Mouse (Mus musculus) lung, postnatal 0 days (tissue): Measurements from ENCODE around the gene Fibcd1. TPM values are rescaled to one million over a fixed set of nuclear protein-coding genes. Genes with fewer than 3 reads are reported as not detected.

Source experiments
- ATAC-seq: fragments of 200-750 bp; cut with Nextera tagmentation; 2 replicates; pipeline ENCODE4 v1.8.0; 2017; ENCODE audit warnings: moderate library complexity
- DNase-seq: peaks from one replicate; pipeline ENCODE4 v3.0.0-alpha.2; 2016; ENCODE audit warnings: low spot score
- H3K27ac ChIP-seq: fragments of 300-500 bp; sonication (generic); 2 replicates; pipeline ENCODE4 v1.5.1; 2014; ENCODE audit warnings: antibody characterized with exemption, mild to moderate bottlenecking, low read length, mixed read lengths
- H3K27me3 ChIP-seq: fragments of 300-500 bp; sonication (generic); replicated peaks from 2 replicates; pipeline ENCODE4 v1.6.1; 2014; ENCODE audit warnings: low read length, mixed read lengths; ENCODE audit not compliant: insufficient read depth
- H3K36me3 ChIP-seq: fragments of 300-500 bp; sonication (generic); 2 replicates; pipeline ENCODE4 v1.6.1; 2014; ENCODE audit warnings: low read length, mixed read lengths; ENCODE audit not compliant: insufficient read depth
- H3K4me1 ChIP-seq: fragments of 300-500 bp; sonication (generic); 2 replicates; pipeline ENCODE4 v1.6.1; 2014; ENCODE audit warnings: antibody characterized with exemption, low read depth, low read length, mixed read lengths; ENCODE audit not compliant: insufficient read depth
- H3K4me2 ChIP-seq: fragments of 300-500 bp; sonication (generic); replicated peaks from 2 replicates; pipeline ENCODE4 v1.6.1; 2014; ENCODE audit warnings: low read depth, mild to moderate bottlenecking, low read length, moderate library complexity, mixed read lengths
- H3K4me3 ChIP-seq: fragments of 300-500 bp; sonication (generic); 2 replicates; pipeline ENCODE4 v1.5.1; 2014; ENCODE audit warnings: low read depth, low read length
- H3K9ac ChIP-seq: fragments of 300-500 bp; sonication (generic); replicated peaks from 2 replicates; pipeline ENCODE4 v1.6.1; 2014; ENCODE audit warnings: low read depth, mild to moderate bottlenecking
- H3K9me3 ChIP-seq: fragments of 300-500 bp; sonication (generic); 2 replicates; pipeline ENCODE4 v1.6.1; 2016; ENCODE audit warnings: low read length, mixed read lengths
- CTCF ChIP-seq: IDR thresholded peaks from 2 replicates; pipeline ENCODE4 v1.5.1; 2016; ENCODE audit warnings: antibody characterized with exemption, mild to moderate bottlenecking
- EP300 ChIP-seq: IDR thresholded peaks from 2 replicates; pipeline ENCODE4 v1.6.1; 2016; ENCODE audit warnings: antibody characterized with exemption, mild to moderate bottlenecking, control low read depth
- WGBS: fragments of 180-500 bp; shearing (Covaris S2); extraction: QIAGEN DNeasy Blood & Tissue Kit; methylation state at CpG from one replicate; pipeline ENCODE4 v1.1.7; 2014; 5-methylcytosine and 5-hydroxymethylcytosine counted together
- polyA plus RNA-seq: library from polyadenylated mRNA; unstranded; fragments of >200 nt; fragmentation: Nextera tagmentation; extraction: Ambion mirVana; gene quantifications from 2 replicates; pipeline ENCODE4 v1.2.1, GENCODE M21; 2015

Gene Fibcd1
- polyA plus RNA-seq, 1 experiment from 2014 or later, result 0.08 TPM

GRCm38 (mm10) chr2:31869692-31870091 lies 23.9 kb upstream of the Fibcd1 start:
- WGBS, result 87% methylated on average over 5 of the region's 5 CpGs

DNA sequence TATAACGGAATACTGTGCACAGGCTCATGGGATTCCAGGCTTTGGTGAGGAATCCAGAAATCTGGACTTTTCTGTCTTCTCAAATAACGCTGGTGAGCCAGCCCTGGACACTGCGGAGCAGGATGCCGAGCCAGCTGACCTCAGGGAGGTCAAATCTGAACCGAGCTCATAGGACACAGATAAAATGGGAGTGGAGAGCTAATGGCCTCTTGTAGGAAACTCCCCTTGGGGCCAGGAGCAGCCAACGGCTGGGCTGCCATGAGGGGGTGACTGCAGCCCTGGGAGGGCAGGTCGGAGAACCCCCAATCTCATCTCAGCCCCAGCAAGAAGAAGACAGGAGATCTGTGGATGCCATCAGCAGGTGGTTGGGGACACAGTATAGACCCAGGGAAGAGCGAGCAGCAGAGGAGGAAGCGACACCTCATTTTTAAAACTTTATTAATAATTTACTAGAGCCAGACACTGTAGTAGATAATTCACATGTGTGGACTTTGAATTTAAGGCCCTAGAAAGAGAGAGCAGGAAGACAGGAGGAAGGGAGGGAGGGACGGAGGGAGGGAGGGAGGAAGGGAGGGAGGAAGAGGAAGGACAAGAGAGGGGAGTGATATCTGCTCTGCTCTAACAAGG lies 22.8 kb upstream of the Fibcd1 start:
- no peaks in the 10 kb centered on the region for H3K4me1 ChIP-seq
- H3K27me3 ChIP-seq, result no peaks in the 10 kb centered on the region
- DNase-seq (no peak), ATAC-seq (no peak)
- no peak overlapping the region for H3K9ac ChIP-seq
- H3K4me3 ChIP-seq, result no peak overlapping the region
- H3K4me2 ChIP-seq, result no peak overlapping the region
- 47% methylated on average over 10 of the region's 10 CpGs for WGBS
- no peak overlapping the region for H3K27ac ChIP-seq
- H3K9me3 ChIP-seq, result no peaks in the 10 kb centered on the region
- TF ChIP-seq EP300 (no peak), CTCF (no peak)
- no peaks in the 10 kb centered on the region for H3K36me3 ChIP-seq

More at GRCm38 (mm10) chr2:31869692-31870091, 23.9 kb upstream of the Fibcd1 start:
- no peak overlapping the region for H3K9ac ChIP-seq
- no peaks in the 10 kb centered on the region for H3K27me3 ChIP-seq
- TF ChIP-seq CTCF (no peak), EP300 (no peak)
- H3K36me3 ChIP-seq, result no peaks in the 10 kb centered on the region
- DNase-seq, result no peak
- no peak for ATAC-seq
- H3K27ac ChIP-seq, result no peak overlapping the region
- H3K4me1 ChIP-seq, result no peaks in the 10 kb centered on the region
- H3K9me3 ChIP-seq, result no peaks in the 10 kb centered on the region
- no peak overlapping the region for H3K4me2 ChIP-seq
- no peak overlapping the region for H3K4me3 ChIP-seq

- ATAC-seq (no peak), DNase-seq (no peak)
- H3K9ac ChIP-seq, result no peak overlapping the region
- no peak overlapping the region for H3K4me2 ChIP-seq
- H3K27ac ChIP-seq, result no peak overlapping the region
- WGBS, result 76% methylated on average over 8 of the region's 8 CpGs
- no peaks in the 10 kb centered on the region for H3K9me3 ChIP-seq
- TF ChIP-seq CTCF, result no peak
- TF ChIP-seq EP300, result no peak
- no peaks in the 10 kb centered on the region for H3K4me1 ChIP-seq
- H3K4me3 ChIP-seq, result no peak overlapping the region
- H3K36me3 ChIP-seq, result no peaks in the 10 kb centered on the region
- H3K27me3 ChIP-seq, result no peaks in the 10 kb centered on the region
These were observed 22.1 kb upstream of the Fibcd1 start for GRCm38 (mm10) chr2:31867773-31868537.

- 53% methylated on average over 2 of the region's 2 CpGs for WGBS
- DNase-seq (no peak), ATAC-seq (no peak)
- Histone ChIP-seq H3K9me3 (no peaks in the 10 kb centered on the region), H3K4me3 (no peak overlapping the region), H3K4me1 (no peaks in the 10 kb centered on the region), H3K9ac (no peak overlapping the region), H3K36me3 (no peaks in the 10 kb centered on the region), H3K27ac (no peak overlapping the region), H3K27me3 (no peaks in the 10 kb centered on the region), H3K4me2 (no peak overlapping the region)
- TF ChIP-seq EP300, result no peak
- TF ChIP-seq CTCF, result no peak
These were observed 20.0 kb upstream of the Fibcd1 start for GRCm38 (mm10) chr2:31865794-31866193.

DNA sequence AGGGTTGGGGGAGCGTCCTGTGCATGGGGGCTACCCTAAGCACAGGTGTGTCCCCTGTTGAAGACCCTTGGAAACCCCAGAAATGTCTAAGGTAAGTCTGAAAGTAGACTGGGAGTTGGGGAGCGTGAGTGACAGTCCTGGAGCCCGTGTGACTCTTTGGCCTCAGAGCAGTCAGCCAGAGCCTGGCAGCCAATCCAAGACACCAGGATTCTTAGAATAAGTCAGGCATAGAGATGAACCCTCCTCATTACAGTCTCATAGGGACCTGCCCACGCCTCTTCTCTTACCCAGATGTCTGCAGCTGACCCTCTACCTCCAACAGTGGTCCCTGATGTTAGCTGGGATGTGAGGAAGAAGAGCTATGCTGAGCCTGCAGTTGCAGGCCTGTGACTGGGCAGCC lies 19.5 kb upstream of the Fibcd1 start:
- TF ChIP-seq EP300 (no peak), CTCF (no peak)
- Histone ChIP-seq H3K4me2 (no peak overlapping the region), H3K27ac (no peak overlapping the region), H3K9me3 (no peaks in the 10 kb centered on the region), H3K4me1 (no peaks in the 10 kb centered on the region), H3K9ac (no peak overlapping the region), H3K36me3 (no peaks in the 10 kb centered on the region), H3K4me3 (no peak overlapping the region), H3K27me3 (no peaks in the 10 kb centered on the region)
- WGBS, result 54% methylated on average over 4 of the region's 4 CpGs
- no peak for DNase-seq
- no peak for ATAC-seq

DNA sequence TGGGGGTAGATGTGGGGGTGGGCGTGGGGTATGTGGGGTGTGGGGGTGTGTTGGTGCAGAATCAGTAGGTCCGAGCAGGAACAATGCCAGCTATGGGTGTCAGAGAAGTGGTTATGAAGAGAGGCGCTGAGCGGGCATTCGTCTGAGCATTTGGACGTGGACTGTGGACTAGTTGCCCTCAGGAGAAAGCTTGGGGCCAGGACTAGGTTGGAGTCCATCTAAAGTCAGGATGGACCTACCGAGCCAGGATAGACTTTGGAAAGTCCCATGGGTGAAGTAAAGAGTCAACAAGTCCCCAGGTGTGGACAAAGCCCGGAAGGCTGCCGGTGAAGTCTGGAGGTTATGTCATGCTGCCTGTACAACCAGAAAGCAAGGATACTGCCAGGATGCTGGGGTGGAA lies 19.1 kb upstream of the Fibcd1 start:
- TF ChIP-seq CTCF (no peak), EP300 (no peak)
- H3K4me2 ChIP-seq, result no peak overlapping the region
- H3K27ac ChIP-seq, result no peak overlapping the region
- 74% methylated on average over 9 of the region's 9 CpGs for WGBS
- H3K9ac ChIP-seq, result no peak overlapping the region
- DNase-seq (no peak), ATAC-seq (no peak)
- H3K4me1 ChIP-seq, result no peaks in the 10 kb centered on the region
- no peaks in the 10 kb centered on the region for H3K9me3 ChIP-seq
- no peak overlapping the region for H3K4me3 ChIP-seq
- no peaks in the 10 kb centered on the region for H3K27me3 ChIP-seq
- no peaks in the 10 kb centered on the region for H3K36me3 ChIP-seq
